Mouse (Mus musculus) lung, postnatal 0 days (tissue): ENCODE data around the gene Ltbp1.

Source experiments
- CTCF ChIP-seq: IDR thresholded peaks from 2 replicates; pipeline ENCODE4 v1.5.1; 2016; ENCODE audit warnings: antibody characterized with exemption, mild to moderate bottlenecking
- EP300 ChIP-seq: IDR thresholded peaks from 2 replicates; pipeline ENCODE4 v1.6.1; 2016; ENCODE audit warnings: antibody characterized with exemption, mild to moderate bottlenecking, control low read depth

DNA sequence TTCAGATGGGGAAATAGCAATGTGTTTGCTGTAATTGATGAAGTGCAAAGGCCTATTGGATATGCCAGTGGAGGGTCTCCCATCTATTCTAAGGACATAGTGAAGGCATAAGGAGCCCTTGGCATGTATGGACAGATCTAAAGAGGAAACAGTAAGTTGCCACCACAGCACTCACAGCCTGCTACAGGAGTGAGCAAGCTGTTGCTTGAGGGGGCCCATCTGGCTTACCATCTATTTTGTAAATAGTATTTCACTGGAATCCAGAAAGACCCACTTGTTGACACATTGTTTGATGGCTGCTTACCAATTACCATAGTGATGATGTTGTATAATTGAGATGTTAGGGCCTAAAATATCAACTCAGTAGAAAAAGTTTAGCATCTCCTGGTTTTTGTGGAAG, 20.7 kb upstream of the Ltbp1 start:
- no peak for TF ChIP-seq CTCF
- TF ChIP-seq EP300: no peak
